Mouse (Mus musculus) small intestine, adult 2 months (tissue): ENCODE data around the gene Dab1.

Source experiments
- CTCF ChIP-seq: fragments of 200-500 bp; IDR thresholded peaks from 2 replicates; pipeline ENCODE4 v1.5.1; 2012; ENCODE audit warnings: low read depth, mild to moderate bottlenecking, control low read depth, inconsistent platforms, low read length, moderate library complexity, mixed read lengths; ENCODE audit not compliant: insufficient replicate concordance, insufficient read length; ENCODE audit errors: extremely low read depth
- POLR2A ChIP-seq: fragments of 200-500 bp; IDR thresholded peaks from 2 replicates; pipeline ENCODE4 v1.6.1; 2012; ENCODE audit warnings: low read depth, mild to moderate bottlenecking, control low read depth, inconsistent platforms, low read length, moderate library complexity

DNA sequence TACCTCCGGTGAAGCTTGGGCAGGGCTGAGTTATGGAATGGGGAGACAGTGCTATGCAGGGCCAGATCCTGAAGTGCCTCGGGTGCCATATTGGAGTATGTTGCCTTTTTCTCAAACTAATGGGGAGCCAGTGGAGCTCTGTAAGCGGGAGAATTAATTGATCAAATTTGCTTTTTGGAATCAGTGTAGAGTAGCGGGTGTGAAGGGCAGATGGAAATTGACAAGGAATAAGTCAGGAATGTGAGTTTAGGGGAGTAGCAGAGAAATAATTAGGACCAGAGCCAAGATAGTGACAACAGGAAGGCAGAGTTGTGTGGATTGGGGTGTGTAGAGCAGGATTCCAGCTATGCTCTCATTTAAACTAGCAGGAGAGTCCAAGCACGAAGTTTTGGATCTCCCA is 784.9 kb downstream of the Dab1 start:
- TF ChIP-seq CTCF (no peak), POLR2A (no peak)
